Mouse (Mus musculus): Measurements from ENCODE around the gene Kremen1.

GRCm38 (mm10) chr11:5297148-5298006 lies 36.0 kb upstream of the Kremen1 start:
- TF ChIP-seq CTCF (IDR thresholded peaks at IDR 0.05; ENCODE audit: low read depth), result no peak
- TF ChIP-seq EP300 (IDR thresholded peaks at IDR 0.05; ENCODE audit: low read depth), result no peak

Measured in heart, postnatal 0 days (tissue).